Mouse (Mus musculus): ENCODE data around the gene Akt1s1. TPM values are rescaled to one million over a fixed set of nuclear protein-coding genes. Genes with fewer than 3 reads are reported as not detected.

Gene Akt1s1
- total and polyA plus RNA-seq, 3 experiments: 9.5 to 24.2 (median 23.3) TPM

- no peak overlapping the region for H3K4me3 ChIP-seq (replicated peaks in 1 of 3; ENCODE audit: low read depth in 2 of 3, low read length in 2 of 3, poor library complexity in 1 of 3)
- in situ Hi-C loops (cut with MboI; ENCODE audit: low pct_ligation_motif_present, low pct_unique_long_range_greater_than_20kb, low sequenced_read_pairs): loop anchor here (10.0 kb wide), 1 partner anchor 102 kb away; no protein-coding TSS in a partner anchor
- dilution Hi-C loops (cut with MboI; ENCODE audit: extremely low pct_ligation_motif_present, extremely low pct_unique_long_range_greater_than_20kb, low sequenced_read_pairs): no loop called here
- H3K4me1 ChIP-seq (ENCODE audit: control insufficient read depth in 1 of 2, insufficient read depth in 2 of 2): peaks cover 18 to 51% of the 10 kb centered on the region in 2 experiments
- H3K9ac ChIP-seq (ENCODE audit: insufficient read depth, low read depth): no peak overlapping the region
- H3K27me3 ChIP-seq (replicated peaks): no peaks in the 10 kb centered on the region
- H3K9me3 ChIP-seq (replicated peaks; ENCODE audit: low read length): no peaks in the 10 kb centered on the region
- no peak overlapping the region for H3K4me2 ChIP-seq (ENCODE audit: insufficient read depth, low read depth, poor library complexity, severe bottlenecking)
- no peak for DNase-seq (ENCODE audit: extremely low read depth)
- TF ChIP-seq UBTF (IDR thresholded peaks at IDR 0.05; ENCODE audit: low read depth, low read length) (no peak), E2F4 (IDR thresholded peaks at IDR 0.05; ENCODE audit: insufficient replicate concordance, low read depth, low read length) (no peak), USF1 (IDR thresholded peaks at IDR 0.05; ENCODE audit: low read depth, low read length) (no peak), KAT2A (IDR thresholded peaks at IDR 0.05; ENCODE audit: insufficient replicate concordance, low read length) (no peak), PAX5 (IDR thresholded peaks at IDR 0.05; ENCODE audit: low read length) (no peak), RCOR1 (conservative IDR thresholded peaks at IDR 0.05; ENCODE audit: low read depth, low read length) (no peak), ZC3H11A (IDR thresholded peaks at IDR 0.05; ENCODE audit: low read depth, low read length) (no peak), ZMIZ1 (IDR thresholded peaks at IDR 0.05; ENCODE audit: low read depth, low read length) (no peak), EP300 (IDR thresholded peaks at IDR 0.05; ENCODE audit: low read length) (no peak), JUN (IDR thresholded peaks at IDR 0.05; ENCODE audit: insufficient read depth, low read depth, low read length) (no peak)
- peaks cover 28% of the 10 kb centered on the region for H3K79me2 ChIP-seq (replicated peaks; ENCODE audit: control insufficient read depth, extremely low read depth, insufficient read depth, poor library complexity, severe bottlenecking)
- H3K36me3 ChIP-seq (replicated peaks in 1 of 2; ENCODE audit: control insufficient read depth in 1 of 2, insufficient read depth in 1 of 2, low read length in 1 of 2): peaks cover 8 to 27% of the 10 kb centered on the region in 2 experiments
- no peak overlapping the region for H3K27ac ChIP-seq (ENCODE audit: insufficient read depth, low read depth)
Observed at GRCm38 (mm10) chr7:44852259-44853027, 3.7 kb downstream of the Akt1s1 start.

- no peak overlapping the region for H3K4me2 ChIP-seq (ENCODE audit: insufficient read depth, low read depth, poor library complexity, severe bottlenecking)
- in situ Hi-C loops (cut with MboI; ENCODE audit: low pct_ligation_motif_present, low pct_unique_long_range_greater_than_20kb, low sequenced_read_pairs) (loop anchor here (10.0 kb wide), 1 partner anchor 102 kb away; no protein-coding TSS in a partner anchor), dilution Hi-C loops (cut with MboI; ENCODE audit: extremely low pct_ligation_motif_present, extremely low pct_unique_long_range_greater_than_20kb, low sequenced_read_pairs) (no loop called here)
- H3K9ac ChIP-seq (ENCODE audit: insufficient read depth, low read depth): no peak overlapping the region
- H3K4me3 ChIP-seq (replicated peaks in 1 of 3; ENCODE audit: low read depth in 2 of 3, low read length in 2 of 3, poor library complexity in 1 of 3): no peak overlapping the region
- no peak for TF ChIP-seq ETS1 (conservative IDR thresholded peaks at IDR 0.05; ENCODE audit: low read depth, low read length)
- peak; percentile 21; the same call in 1 of the 2 replicates for TF ChIP-seq POLR2AphosphoS2 (IDR thresholded peaks at IDR 0.05; ENCODE audit: low read depth, low read length)
- H3K9me3 ChIP-seq (replicated peaks; ENCODE audit: low read length): no peaks in the 10 kb centered on the region
- H3K4me1 ChIP-seq (ENCODE audit: control insufficient read depth in 1 of 2, insufficient read depth in 2 of 2): peaks cover 18 to 50% of the 10 kb centered on the region in 2 experiments
- DNase-seq (ENCODE audit: extremely low read depth): no peak
- H3K36me3 ChIP-seq (replicated peaks in 1 of 2; ENCODE audit: control insufficient read depth in 1 of 2, insufficient read depth in 1 of 2, low read length in 1 of 2): peaks cover 8 to 24% of the 10 kb centered on the region in 2 experiments
- H3K27me3 ChIP-seq (replicated peaks): no peaks in the 10 kb centered on the region
- no peak overlapping the region for H3K27ac ChIP-seq (ENCODE audit: insufficient read depth, low read depth)
- H3K79me2 ChIP-seq (replicated peaks; ENCODE audit: control insufficient read depth, extremely low read depth, insufficient read depth, poor library complexity, severe bottlenecking): peaks cover 23% of the 10 kb centered on the region
Observed at GRCm38 (mm10) chr7:44853065-44853464, 4.3 kb downstream of the Akt1s1 start.

Data from CH12.LX (cell line).